In genomic region chr2:78988224-78988623, GRCm38 (mm10) we compare ENCODE assay signal across 15 mouse cellular contexts.
"Had no signal": no experiment of that assay in that cellular context is flagged by ENCODE, and none has a peak within 500 bp of the region (broad histone marks: within the 10 kb centered on the region; RNA-seq: fewer than 3 reads in every experiment).

No protein-coding gene starts in this region.

- DNase-seq: liver, postnatal 0 days; lung, adult 2 months; lung, postnatal 14 days; lung, postnatal 36 days; retina, postnatal 1 day; right cerebral cortex, adult 18-20 months; right cerebral cortex, postnatal 25 days; right cerebral cortex, postnatal 4 days; spleen, adult 18-20 months; thymus, adult 18-20 months; thymus, postnatal 14 days; thymus, postnatal 36 days had no signal

- ATAC-seq: liver, postnatal 0 days; lung, postnatal 0 days; midbrain, embryonic 13.5 days; midbrain, embryonic 15.5 days had no signal
